Mouse (Mus musculus): ENCODE data around the gene Gm10840. TPM values are rescaled to one million over a fixed set of nuclear protein-coding genes. Genes with fewer than 3 reads are reported as not detected.

Gm10840 gene
- polyA plus RNA-seq, 1 experiment from 2014 or later = not detected

DNA sequence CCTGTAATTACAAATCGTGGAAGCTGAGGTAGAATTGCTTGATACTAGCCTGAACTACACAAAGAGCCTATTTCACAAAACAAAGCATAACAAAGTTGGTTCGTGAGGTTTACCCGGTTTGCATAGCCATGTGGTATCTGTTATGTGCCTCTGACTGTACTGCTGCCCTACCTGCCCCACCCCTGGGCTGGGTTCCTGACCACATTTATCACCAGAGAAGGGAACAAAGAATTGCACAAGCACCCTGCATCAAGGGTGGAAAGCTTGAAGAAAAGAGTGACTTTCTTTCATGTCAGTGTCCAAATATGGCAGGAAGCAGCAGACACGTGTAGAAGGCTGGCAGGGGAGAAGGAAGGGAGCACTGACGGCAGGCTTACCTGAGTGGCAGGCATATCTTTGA, 6.8 kb downstream of the Gm10840 start:
- DNase-seq (ENCODE audit: low spot score) = no peak
- Histone ChIP-seq H3K4me1 (peaks cover 7% of the 10 kb centered on the region), H3K27me3 (ENCODE audit: insufficient read depth, poor library complexity, severe bottlenecking) (no peaks in the 10 kb centered on the region), H3K4me3 (no peak overlapping the region), H3K9me3 (no peaks in the 10 kb centered on the region), H3K36me3 (peaks cover 59% of the 10 kb centered on the region), H3K27ac (no peak overlapping the region)
- 80% methylated on average over 5 of the region's 5 CpGs for WGBS

DNA sequence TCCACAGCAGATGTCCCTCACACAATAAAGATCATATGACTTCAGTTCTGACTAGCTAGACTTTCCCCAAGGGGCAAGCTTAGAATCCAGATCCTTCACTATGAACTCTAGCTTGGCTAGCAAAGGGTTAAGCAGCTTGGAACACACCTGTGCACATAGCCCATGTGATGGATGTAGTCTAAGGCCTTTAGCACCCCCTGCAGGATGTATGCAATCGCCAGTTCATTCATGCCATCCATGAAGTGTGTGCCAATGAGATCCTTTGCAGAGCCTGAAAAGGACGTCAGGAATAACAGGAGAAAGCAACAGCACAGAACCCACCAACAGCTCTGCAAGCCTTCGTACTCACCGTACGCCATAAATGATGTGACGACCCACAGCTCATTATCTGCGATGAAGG, 10.2 kb downstream of the Gm10840 start:
- no peaks in the 10 kb centered on the region for H3K4me1 ChIP-seq
- no peaks in the 10 kb centered on the region for H3K27me3 ChIP-seq (ENCODE audit: insufficient read depth, poor library complexity, severe bottlenecking)
- H3K36me3 ChIP-seq = peaks cover 46% of the 10 kb centered on the region
- WGBS = 79% methylated on average over 7 of the region's 7 CpGs
- no peak for DNase-seq (ENCODE audit: low spot score)
- H3K9me3 ChIP-seq = no peaks in the 10 kb centered on the region
- no peak overlapping the region for H3K4me3 ChIP-seq
- no peak overlapping the region for H3K27ac ChIP-seq

DNA sequence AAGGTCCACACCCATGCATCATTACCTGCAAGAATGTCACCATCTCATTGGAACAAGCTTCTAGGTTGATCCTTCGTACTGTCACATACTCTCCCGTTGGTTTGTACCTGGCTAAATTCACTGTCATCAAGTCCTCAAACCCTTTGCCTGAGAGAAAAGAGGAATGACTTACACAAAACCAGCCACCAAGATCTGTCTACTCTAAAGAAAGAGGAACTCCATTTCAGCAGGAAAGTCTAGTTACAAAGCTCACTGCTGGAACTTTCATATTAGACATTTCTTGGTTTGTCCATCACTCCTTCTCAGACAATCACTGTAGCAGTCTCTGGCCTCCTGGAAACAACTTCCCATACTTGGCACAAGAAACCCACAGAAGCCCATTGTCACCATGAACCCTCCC, 12.6 kb downstream of the Gm10840 start:
- peaks cover 26% of the 10 kb centered on the region for H3K36me3 ChIP-seq
- WGBS = 90% methylated on average over 2 of the region's 2 CpGs
- H3K4me1 ChIP-seq = no peaks in the 10 kb centered on the region
- no peaks in the 10 kb centered on the region for H3K9me3 ChIP-seq
- no peak for DNase-seq (ENCODE audit: low spot score)
- H3K27me3 ChIP-seq (ENCODE audit: insufficient read depth, poor library complexity, severe bottlenecking) = no peaks in the 10 kb centered on the region
- no peak overlapping the region for H3K4me3 ChIP-seq
- H3K27ac ChIP-seq = no peak overlapping the region

DNA sequence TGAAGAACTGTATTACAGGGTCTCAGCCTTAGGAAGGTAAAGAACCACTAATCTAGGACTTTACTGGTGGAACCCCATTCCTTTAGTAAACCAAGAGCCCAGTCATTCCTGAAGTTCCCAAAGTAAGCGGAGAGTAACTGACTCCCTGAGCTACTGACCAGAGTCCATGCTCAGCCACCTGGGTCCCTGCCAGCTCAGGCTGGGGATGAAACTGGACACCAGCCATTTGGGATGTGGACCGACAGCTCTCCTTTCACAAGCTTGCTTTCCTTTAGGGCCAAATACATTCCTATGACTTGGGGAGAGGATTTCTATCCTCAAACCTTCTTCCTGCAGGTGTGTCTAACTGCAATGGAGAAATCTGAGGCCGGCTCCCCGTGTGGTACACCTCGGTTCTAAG, 13.7 kb downstream of the Gm10840 start:
- Histone ChIP-seq H3K9me3 (no peaks in the 10 kb centered on the region), H3K4me3 (no peak overlapping the region), H3K36me3 (peaks cover 25% of the 10 kb centered on the region), H3K27me3 (ENCODE audit: insufficient read depth, poor library complexity, severe bottlenecking) (no peaks in the 10 kb centered on the region), H3K27ac (no peak overlapping the region), H3K4me1 (peaks cover 4% of the 10 kb centered on the region; the same call in 1 of the 2 replicates)
- WGBS = 80% methylated on average over 5 of the region's 5 CpGs
- no peak for DNase-seq (ENCODE audit: low spot score)

DNA sequence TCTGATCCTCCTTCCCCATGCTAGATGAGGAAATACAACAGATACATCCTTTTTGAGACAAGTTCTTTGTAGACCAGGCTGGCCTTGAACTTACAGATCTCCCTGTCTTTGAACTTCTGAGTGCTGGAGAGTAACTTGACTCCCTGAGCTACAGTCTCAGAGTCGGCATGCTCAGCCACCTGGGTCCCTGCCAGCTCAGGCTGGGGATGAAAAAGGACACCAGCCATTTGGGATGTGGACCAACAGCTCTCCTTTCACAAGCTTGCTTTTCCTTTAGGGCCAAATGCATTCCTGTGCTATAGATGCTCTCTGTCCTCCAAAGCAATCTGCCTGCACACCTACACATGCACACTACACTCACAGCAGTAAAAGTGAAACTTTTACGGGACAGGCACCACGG, 14.4 kb downstream of the Gm10840 start:
- Histone ChIP-seq H3K4me3 (no peak overlapping the region), H3K27me3 (ENCODE audit: insufficient read depth, poor library complexity, severe bottlenecking) (no peaks in the 10 kb centered on the region), H3K9me3 (no peaks in the 10 kb centered on the region), H3K4me1 (peaks cover 8% of the 10 kb centered on the region; the same call in 1 of the 2 replicates), H3K36me3 (peaks cover 22% of the 10 kb centered on the region), H3K27ac (no peak overlapping the region)
- no peak for DNase-seq (ENCODE audit: low spot score)
- 65% methylated on average over 3 of the region's 3 CpGs for WGBS

DNA sequence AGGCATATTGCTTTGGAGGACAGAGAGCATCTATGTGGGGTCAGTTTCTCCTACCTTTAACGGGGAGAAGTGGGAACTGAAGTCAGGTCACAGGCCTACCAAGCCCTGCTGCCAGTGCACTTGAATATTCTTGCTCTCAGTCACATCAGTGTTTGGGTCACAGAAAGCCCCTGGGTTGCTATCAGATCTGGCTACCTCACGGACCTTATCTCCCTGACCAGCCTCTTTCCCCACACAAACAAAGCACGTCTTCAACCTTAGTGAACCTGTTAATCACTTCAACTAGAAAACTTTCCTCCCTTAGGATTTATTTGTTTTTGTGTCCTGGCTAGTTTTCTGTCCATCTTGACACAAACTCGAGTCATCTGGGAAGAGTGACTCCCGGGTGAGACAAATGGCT, 15.7 kb downstream of the Gm10840 start:
- Histone ChIP-seq H3K4me3 (no peak overlapping the region), H3K36me3 (peaks cover 13% of the 10 kb centered on the region; the same call in 1 of the 2 replicates), H3K4me1 (peaks cover 8% of the 10 kb centered on the region; the same call in 1 of the 2 replicates), H3K27ac (no peak overlapping the region), H3K27me3 (ENCODE audit: insufficient read depth, poor library complexity, severe bottlenecking) (no peaks in the 10 kb centered on the region), H3K9me3 (no peaks in the 10 kb centered on the region)
- WGBS = 56% methylated on average over 5 of the region's 5 CpGs
- DNase-seq (ENCODE audit: low spot score) = no peak

DNA sequence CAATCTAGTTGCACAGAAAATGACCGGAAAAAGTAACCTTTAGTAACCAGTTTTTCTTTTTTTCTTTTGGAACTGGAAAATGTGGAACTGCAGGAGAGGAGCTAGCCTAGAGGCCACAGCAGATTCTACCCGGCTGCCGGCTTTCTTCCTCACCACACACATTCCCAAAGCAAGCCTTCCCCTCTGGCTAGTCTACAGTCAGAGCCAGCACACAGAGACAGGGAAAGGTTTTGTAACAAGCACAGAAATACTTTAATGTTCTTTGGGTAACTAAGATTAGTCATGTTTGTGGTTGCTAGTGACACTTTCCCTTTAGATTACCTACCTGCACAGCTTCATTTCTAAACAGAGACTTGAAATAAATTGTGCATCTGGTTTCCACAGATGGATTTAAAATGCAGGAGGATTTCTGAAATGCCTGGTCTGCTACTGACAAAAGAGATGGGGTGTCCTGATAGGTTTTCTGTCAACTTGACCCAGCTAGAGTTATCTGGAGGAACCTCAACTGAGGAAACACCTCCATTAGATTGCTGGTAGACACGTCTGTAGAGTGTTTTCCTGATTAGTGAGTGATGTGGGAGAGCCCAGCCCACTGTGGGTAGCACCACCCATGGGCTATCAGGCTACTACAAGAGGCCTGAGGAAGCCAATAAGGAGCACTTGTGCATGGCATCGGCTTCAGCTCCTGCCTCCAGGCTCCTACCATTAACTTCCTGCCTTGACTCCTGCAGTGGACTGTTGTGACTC, 17.6 kb downstream of the Gm10840 start:
- DNase-seq (ENCODE audit: low spot score) = no peak
- no peak overlapping the region for H3K27ac ChIP-seq
- 0 out of 2 replicates have a peak, but pooled peaks cover 5% of the 10 kb centered on the region for H3K36me3 ChIP-seq
- no peaks in the 10 kb centered on the region for H3K9me3 ChIP-seq
- peaks cover 8% of the 10 kb centered on the region; the same call in 1 of the 2 replicates for H3K4me1 ChIP-seq
- no peak overlapping the region for H3K4me3 ChIP-seq
- 58% methylated on average over 5 of the region's 5 CpGs for WGBS
- no peaks in the 10 kb centered on the region for H3K27me3 ChIP-seq (ENCODE audit: insufficient read depth, poor library complexity, severe bottlenecking)

DNA sequence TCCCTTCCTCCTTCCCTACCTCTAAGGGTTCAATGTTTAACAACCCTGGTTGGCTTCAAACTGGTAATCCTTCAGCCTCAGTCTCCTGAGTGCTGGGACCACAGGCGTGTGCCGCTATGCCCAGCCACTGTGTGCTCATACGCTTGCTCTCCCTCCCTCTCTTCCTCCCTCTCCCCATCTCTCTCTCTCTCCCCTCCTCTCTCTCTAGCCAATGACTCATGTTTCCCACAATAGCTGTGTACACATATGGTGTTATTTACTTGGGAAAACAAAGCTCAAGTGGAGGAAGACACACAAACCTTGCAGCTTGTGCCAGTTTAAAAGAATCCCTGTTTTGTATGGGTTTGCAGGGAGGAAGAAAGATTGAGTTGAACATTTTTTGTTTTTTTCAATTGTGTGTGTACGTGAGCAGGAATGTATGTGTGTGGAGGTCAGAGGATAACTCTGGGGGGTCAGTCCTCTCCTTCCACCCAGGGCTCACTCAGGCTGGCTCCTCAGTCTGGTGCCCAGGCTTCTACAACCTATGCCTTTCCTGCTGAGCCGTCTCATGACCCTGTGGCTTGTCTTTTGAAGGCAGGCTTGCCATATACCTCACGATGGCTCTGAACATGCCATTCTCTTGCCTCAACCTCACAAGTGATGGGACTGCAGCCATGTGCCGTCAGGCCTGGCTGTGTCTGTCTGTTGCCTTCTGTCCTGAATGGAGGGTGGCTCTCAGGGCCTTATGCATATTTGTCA, 19.2 kb downstream of the Gm10840 start:
- Histone ChIP-seq H3K27ac (no peak overlapping the region), H3K27me3 (ENCODE audit: insufficient read depth, poor library complexity, severe bottlenecking) (no peaks in the 10 kb centered on the region), H3K4me3 (no peak overlapping the region), H3K9me3 (no peaks in the 10 kb centered on the region), H3K4me1 (peaks cover 8% of the 10 kb centered on the region; the same call in 1 of the 2 replicates), H3K36me3 (peaks cover 6% of the 10 kb centered on the region; the same call in 1 of the 2 replicates)
- 68% methylated on average over 7 of the region's 7 CpGs for WGBS
- DNase-seq (ENCODE audit: low spot score) = no peak

DNA sequence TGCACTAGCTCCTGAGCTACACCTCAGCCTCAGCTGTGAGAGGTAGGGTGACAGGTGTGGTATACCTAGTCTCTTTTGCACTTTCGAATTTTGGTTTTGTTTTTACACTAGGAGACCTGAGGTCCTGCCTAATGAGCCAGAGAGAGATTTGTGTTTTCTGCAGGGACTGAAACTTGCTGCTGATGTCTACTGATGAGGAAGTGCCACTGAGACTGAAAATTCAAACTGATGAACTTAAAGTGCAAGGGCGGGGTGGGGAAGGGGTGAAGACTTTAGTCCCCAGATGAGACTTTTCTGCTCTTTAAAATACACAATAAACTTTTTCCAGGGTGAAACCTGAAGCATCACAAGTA, 19.8 kb downstream of the Gm10840 start:
- Histone ChIP-seq H3K36me3 (peaks cover 6% of the 10 kb centered on the region; the same call in 1 of the 2 replicates), H3K9me3 (no peaks in the 10 kb centered on the region), H3K27ac (no peak overlapping the region), H3K4me3 (no peak overlapping the region), H3K27me3 (ENCODE audit: insufficient read depth, poor library complexity, severe bottlenecking) (no peaks in the 10 kb centered on the region), H3K4me1 (peaks cover 8% of the 10 kb centered on the region; the same call in 1 of the 2 replicates)
- DNase-seq (ENCODE audit: low spot score) = no peak
- WGBS = 85% methylated on average over 2 of the region's 2 CpGs

DNA sequence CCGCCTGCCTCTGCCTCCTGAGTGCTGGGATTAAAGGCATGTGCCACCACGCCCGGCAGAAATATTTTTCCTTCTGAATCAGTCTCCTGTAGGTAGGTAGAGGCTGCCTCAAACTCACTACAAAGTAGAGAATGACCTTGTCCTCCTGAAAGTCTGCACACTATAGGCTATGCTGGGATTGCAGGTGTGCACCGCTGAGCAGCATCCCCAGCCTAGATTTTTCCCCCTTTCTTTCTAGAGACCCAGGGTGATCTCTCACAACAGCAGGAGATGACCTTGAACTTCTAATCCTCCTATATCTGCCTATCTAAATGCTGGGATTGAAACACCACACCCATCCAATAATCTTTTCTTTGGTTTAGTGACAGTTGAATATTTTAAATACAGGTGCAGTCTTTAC, 26.7 kb downstream of the Gm10840 start:
- WGBS = 87% methylated on average over 4 of the region's 4 CpGs

DNA sequence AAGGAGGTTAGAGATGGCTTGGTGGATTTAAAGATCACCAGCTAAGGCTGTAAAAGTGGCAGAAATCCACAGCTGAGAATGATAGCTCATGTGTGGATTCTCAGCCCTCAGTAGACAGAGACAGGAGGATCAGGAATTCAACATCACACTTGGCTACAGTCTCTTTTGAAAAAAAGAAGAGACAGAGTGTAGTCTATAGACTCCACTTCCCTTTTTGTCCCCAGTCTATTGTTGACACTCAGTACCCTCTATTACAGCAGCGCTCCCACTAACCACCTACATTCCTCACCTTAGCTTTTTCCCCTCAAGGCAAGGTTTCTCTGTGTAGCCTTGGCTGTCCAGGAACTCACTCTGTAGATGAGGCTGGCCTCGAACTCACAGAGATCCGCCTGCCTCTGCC, 31.1 kb downstream of the Gm10840 start:
- 92% methylated on average over 3 of the region's 3 CpGs for whole genome bisulfite sequencing

More for the DNA sequence above, 26.7 kb downstream of the Gm10840 start:
- peaks cover 6% of the 10 kb centered on the region; the same call in 1 of the 2 replicates for H3K36me3 ChIP-seq
- H3K9me3 ChIP-seq = no peaks in the 10 kb centered on the region
- peaks cover 3% of the 10 kb centered on the region for H3K4me1 ChIP-seq
- H3K27ac ChIP-seq = no peak overlapping the region
- H3K4me3 ChIP-seq = no peak overlapping the region
- no peak for DNase-seq (ENCODE audit: low spot score)
- no peaks in the 10 kb centered on the region for H3K27me3 ChIP-seq (ENCODE audit: insufficient read depth, poor library complexity, severe bottlenecking)

DNA sequence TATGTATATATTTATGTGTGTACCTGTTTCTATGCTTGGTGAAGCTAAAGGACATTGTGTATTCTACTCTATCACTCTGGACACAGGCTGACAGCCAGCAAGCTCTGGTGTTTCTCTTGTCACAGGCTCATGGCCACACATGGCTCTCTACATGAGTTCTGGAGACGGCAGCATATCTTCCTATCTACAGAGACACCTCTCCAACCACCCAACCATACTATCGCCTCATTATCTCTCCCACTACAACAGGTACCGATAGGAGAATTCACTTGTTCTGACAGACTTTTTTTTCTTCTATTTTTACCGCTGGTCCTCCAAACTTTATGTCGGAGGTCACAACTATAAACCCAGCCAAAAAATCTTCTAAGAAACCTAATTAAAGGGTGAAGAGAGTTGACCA, 31.6 kb downstream of the Gm10840 start:
- 60% methylated on average over 5 of the region's 5 CpGs for WGBS

More for the DNA sequence above, 31.1 kb downstream of the Gm10840 start:
- H3K27me3 ChIP-seq (ENCODE audit: insufficient read depth, poor library complexity, severe bottlenecking) = no peaks in the 10 kb centered on the region
- peaks cover 10% of the 10 kb centered on the region for H3K4me1 ChIP-seq
- H3K4me3 ChIP-seq = no peak overlapping the region
- H3K36me3 ChIP-seq = peaks cover 4% of the 10 kb centered on the region; the same call in 1 of the 2 replicates
- no peak for DNase-seq (ENCODE audit: low spot score)
- H3K9me3 ChIP-seq = no peaks in the 10 kb centered on the region
- H3K27ac ChIP-seq = no peak overlapping the region

DNA sequence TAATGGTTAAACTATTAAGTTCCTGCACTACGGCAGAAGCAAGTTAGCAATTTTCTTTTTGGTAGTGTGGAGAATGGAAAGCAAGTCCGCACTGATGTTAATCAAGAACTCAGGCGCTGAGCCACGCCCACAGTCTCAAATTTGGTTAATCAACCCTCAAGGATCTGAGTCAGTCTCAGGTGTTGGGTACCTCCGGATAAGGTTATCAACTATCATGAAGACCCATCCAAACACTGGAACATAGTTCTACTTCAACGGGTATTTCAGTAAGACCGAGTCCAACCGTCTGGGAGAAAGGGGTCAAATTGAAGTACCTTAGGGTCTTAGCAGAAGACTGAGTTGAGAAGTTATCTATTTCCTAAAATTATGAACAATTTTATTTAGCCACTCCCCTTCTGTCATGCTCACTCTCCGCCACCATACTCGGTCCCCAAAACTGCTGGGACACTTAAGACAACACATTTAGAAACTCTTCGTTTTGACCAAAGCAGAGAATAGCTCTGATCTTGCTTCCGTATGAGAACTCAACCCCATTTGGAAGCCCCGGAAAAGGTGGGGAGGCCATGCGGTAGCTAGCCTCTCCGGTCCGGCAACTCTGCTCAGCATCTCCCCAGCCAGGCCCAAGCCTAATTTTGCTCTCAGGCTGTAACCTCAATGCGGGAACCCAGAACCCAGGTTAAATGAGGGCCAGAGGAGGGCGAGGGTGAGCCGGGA, 32.2 kb downstream of the Gm10840 start:
- 11% methylated on average over 19 of the region's 19 CpGs for WGBS
- Histone ChIP-seq H3K27me3 (ENCODE audit: insufficient read depth, poor library complexity, severe bottlenecking) (no peaks in the 10 kb centered on the region), H3K27ac (peak overlapping the region; percentile 88), H3K9me3 (no peaks in the 10 kb centered on the region), H3K4me1 (peaks cover 10% of the 10 kb centered on the region), H3K36me3 (peaks cover 15% of the 10 kb centered on the region), H3K4me3 (peak overlapping the region; percentile 82)
- no peak for DNase-seq (ENCODE audit: low spot score)

More for the DNA sequence above, 31.6 kb downstream of the Gm10840 start:
- no peak for DNase-seq (ENCODE audit: low spot score)
- peak overlapping the region; percentile 82 for H3K4me3 ChIP-seq
- no peaks in the 10 kb centered on the region for H3K27me3 ChIP-seq (ENCODE audit: insufficient read depth, poor library complexity, severe bottlenecking)
- no peak overlapping the region for H3K27ac ChIP-seq
- H3K9me3 ChIP-seq = no peaks in the 10 kb centered on the region
- peaks cover 9% of the 10 kb centered on the region for H3K36me3 ChIP-seq
- H3K4me1 ChIP-seq = peaks cover 10% of the 10 kb centered on the region
